Mouse (Mus musculus): ENCODE data around the gene Spata2l. TPM values are rescaled to one million over a fixed set of nuclear protein-coding genes. Genes with fewer than 3 reads are reported as not detected.
"Not testable (repeated sequence)": the region's sequence is repeated elsewhere in the genome, so short reads cannot be mapped to it uniquely, and the experiment has no call there.

Gene Spata2l
- total RNA-seq, 2 experiments from 2014 or later, result 1.5 to 2.3 TPM

DNA sequence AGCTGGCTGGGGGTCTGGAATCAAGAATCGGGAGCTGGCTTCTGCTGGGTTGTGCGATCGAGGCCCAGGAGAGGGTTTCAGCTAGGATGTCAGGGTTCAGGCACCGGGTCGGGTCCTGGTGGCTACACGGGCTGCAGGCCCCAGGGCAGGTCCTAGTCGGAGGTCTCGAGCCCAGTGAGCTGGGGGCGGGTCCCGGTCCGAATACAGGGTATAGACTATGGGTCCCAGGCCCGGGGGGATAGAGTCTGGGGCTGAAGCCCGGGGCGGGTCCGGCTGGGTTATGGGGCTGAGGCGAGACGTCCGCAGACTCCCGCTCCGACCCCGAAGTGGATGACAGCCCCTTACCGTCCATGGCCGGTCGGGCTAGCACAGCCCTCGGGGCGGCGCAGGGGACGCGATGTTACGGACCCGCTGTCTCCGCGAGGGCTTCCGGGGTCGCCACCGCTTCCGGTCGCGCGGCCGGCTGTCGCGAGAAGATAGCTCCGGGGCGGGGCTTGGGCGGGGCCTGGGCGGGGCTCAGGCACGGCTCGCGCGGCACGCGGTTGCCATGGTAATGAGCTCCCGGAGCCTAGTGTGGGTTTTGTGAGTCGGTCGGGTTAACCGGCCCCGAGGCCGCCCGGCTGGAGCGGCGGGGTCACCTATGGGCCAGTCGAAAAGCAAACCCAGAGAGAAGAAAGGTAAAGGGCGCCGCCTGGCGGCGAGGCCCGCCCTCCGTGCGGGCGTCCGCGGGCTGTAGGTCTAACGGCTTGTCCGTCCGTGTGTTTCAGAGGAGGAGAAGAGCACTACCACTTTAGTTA, 23.5 kb downstream of the Spata2l start, which contains the start of the genes Chmp1a and Spata33:
Gene Chmp1a (minus strand): TSS at position 443 of the 797 bp plus-strand sequence.
Gene Spata33 (plus strand): TSS at position 512 of the 797 bp plus-strand sequence.
- peak; percentile 91 for DNase-seq
- H3K27ac ChIP-seq, result peak within 1 kb of the TSS; percentile 94
- peak within 1 kb of the TSS; percentile 81 for H3K4me3 ChIP-seq
- TF ChIP-seq CTCF (IDR thresholded peaks at IDR 0.05), result peak; percentile 95
- intact Hi-C loops (cut with DNase I), result loop anchor here (5.0 kb wide), 1 partner anchor 110 kb away; the partner anchor contains the start of gene Rpl13

DNA sequence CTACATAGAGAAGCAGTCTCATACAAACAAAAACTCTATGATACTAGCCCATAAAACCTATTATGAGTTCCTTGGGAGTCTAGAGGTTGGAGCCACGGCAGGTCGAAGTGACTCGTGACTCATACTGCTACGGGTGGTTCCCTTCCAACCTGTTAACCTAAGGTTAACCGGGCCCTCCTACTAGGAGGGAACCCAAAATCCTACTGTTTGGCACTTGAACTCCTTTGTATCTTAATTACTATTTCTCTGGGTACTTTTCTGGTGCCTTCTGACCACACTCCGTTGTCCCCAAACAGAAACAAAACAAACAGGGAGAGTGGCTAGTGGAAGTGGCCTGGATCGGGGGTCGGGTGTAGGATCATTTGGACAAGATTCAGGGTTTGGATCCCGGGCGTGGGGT, 24.2 kb downstream of the Spata2l start:
- H3K27ac ChIP-seq, result peak overlapping the region; percentile 94
- DNase-seq, result no peak
- no peak for TF ChIP-seq CTCF (IDR thresholded peaks at IDR 0.05)
- H3K4me3 ChIP-seq, result peak overlapping the region; percentile 81
- intact Hi-C loops (cut with DNase I), result loop anchor here (5.0 kb wide), 1 partner anchor 110 kb away; the partner anchor contains the start of gene Rpl13

DNA sequence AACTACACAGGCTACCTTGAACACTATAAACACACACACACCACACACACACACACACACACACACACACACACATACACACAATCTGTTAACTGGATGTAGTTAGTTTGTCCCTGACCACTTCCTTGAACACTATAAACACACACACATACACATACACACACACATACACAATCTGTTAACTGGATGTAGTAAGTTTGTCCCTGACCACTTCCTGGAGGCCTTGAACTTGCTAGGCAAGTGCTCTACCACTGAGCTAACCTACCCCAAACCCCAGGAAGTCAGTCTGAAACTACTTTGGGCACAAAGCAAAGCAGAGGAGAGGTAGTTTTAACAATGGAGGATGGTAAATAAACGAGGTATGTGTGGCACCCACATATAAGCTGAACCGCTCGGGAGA, 32.5 kb downstream of the Spata2l start:
- intact Hi-C loops (cut with DNase I), result no loop called here
- Histone ChIP-seq H3K27ac (no peak overlapping the region), H3K4me3 (no peak overlapping the region)
- TF ChIP-seq CTCF (IDR thresholded peaks at IDR 0.05), result no peak
- no peak for DNase-seq

DNA sequence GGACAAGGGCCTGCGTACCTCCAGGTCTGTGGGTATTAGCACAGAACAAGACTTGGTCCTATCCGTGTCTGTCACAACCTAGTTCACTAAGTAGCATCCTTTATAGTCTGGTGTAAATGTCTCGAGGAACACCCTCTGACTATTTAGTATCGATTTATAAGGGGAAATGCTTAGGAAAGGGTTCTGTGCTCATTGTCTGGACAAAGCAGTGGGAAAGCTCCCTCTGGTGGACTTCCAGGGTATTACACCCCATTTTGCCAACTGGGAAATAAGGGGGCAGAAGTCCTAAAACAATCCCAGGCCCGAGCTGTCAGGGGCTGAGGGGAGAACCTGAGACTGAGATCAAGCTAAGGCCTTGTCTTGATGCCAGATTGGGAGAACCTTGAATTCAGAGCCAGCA, 33.7 kb downstream of the Spata2l start:
- Histone ChIP-seq H3K27ac (no peak overlapping the region), H3K4me3 (no peak overlapping the region)
- intact Hi-C loops (cut with DNase I), result no loop called here
- TF ChIP-seq CTCF (IDR thresholded peaks at IDR 0.05), result peak; percentile 94
- DNase-seq, result peak; percentile 69

DNA sequence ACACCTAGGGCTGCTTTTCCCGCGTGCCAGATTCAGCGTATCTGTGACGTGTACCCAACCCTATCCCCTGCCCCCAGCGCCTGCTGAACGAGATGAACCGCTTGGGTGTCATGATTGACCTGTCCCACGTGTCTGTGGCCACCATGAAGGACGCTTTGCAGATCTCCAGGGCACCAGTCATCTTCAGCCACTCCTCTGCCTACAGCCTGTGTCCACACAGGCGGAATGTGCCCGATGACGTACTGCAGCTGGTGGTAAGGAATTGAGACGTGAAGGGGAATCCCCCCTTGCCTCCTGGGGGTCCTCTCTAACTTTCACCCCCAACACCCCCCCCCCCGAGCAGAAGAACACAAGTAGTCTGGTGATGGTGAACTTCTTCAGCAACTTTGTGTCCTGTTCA, 36.2 kb downstream of the Spata2l start:
- intact Hi-C loops (cut with DNase I), result loop anchor here (10.0 kb wide), 1 partner anchor 365 kb away; no protein-coding TSS in a partner anchor
- H3K27ac ChIP-seq, result no peak overlapping the region
- peak; percentile 14 for DNase-seq
- H3K4me3 ChIP-seq, result no peak overlapping the region
- TF ChIP-seq CTCF (IDR thresholded peaks at IDR 0.05), result no peak

DNA sequence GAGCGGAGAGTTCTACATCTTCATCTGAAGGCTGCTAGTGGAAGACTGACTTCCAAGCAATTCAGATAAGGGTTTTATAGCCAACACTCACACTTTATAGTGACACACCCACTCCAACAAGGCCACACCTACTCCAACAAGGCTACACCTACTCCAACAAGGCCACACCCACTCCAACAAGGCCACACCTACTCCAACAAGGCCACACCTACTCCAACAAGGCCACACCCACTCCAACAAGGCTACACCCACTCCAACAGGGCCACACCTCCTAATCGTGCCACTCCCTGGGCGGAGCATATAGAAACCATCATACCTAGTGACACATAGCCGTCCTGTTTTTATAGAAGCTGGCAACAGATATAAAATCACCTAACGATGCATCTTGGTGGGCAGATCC, 39.0 kb downstream of the Spata2l start:
- H3K4me3 ChIP-seq, DNase-seq: not testable (repeated sequence)
- intact Hi-C loops (cut with DNase I), result loop anchor here (10.0 kb wide), 1 partner anchor 362 kb away; no protein-coding TSS in a partner anchor

DNA sequence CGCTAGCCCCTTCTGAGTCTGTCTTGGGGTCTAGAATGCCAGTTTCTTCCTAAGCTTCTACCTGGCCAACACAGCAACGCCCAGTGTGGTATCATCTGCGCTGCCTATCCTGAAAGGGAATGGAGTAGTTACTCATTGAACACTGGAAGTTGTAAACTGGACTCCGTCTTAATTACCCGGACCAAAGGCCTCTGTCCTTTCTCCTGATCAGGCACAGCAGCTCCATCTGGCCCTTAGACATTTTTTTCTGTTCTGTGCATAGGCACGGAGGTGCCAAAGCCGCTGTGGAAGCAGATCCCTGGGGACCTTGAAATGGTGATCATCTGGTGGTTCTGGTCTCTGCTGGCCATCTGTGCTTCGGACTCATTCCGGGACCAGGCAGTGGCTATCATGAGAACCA, 42.3 kb downstream of the Spata2l start:
- Histone ChIP-seq H3K4me3 (no peak overlapping the region), H3K27ac (no peak overlapping the region)
- DNase-seq, result peak; percentile 5
- intact Hi-C loops (cut with DNase I), result loop anchor here (10.0 kb wide), 1 partner anchor 359 kb away; no protein-coding TSS in a partner anchor
- TF ChIP-seq CTCF (IDR thresholded peaks at IDR 0.05), result no peak

More for the DNA sequence above, 39.0 kb downstream of the Spata2l start:
- not testable (repeated sequence) for H3K27ac ChIP-seq

DNA sequence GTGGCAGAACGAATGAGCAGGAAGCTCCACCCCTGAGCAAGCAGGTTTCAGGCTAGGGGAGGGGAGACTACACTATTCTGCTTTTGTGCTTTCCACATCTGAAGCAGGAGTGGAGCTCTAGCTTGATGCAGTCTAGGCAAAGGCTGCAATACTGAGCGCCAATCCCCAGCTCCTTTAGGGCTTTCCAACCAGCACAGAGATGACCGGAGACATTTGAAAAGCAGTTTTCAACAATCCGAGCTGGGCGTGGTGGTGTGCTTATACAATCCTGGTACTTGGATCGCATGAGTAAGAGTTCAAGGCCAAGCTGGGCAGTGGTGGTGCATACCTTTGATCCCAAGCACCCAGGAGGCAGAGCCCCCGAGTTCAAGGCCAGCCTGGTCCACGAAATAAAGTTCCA, 44.1 kb downstream of the Spata2l start:
- Histone ChIP-seq H3K4me3 (no peak overlapping the region), H3K27ac (no peak overlapping the region)
- no peak for TF ChIP-seq CTCF (IDR thresholded peaks at IDR 0.05)
- intact Hi-C loops (cut with DNase I), result loop anchor here (2.0 to 10.0 kb wide), 3 partner anchors 47 to 357 kb away; no protein-coding TSS in a partner anchor
- DNase-seq, result peak; percentile 7

DNA sequence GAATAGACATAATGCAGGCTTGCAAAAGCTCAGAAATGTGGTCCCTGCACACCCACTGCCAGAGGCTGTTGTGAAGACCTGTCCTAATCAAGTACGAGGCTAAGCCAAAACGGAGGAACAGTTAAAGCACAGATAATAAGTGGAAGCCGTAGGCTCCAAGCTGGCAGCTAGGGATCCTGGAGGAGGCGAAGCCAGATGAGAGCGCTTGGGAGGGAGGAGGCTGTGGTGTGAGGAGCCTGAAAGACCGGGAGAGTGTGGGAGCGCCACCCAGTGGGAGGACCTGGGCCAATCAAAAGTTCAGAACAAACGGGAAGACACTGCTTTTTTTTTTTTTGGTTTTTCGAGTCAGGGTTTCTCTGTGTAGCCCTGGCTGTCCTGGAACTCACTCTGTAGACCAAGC, 45.4 kb downstream of the Spata2l start:
- Histone ChIP-seq H3K4me3 (peak overlapping the region; percentile 45), H3K27ac (peak overlapping the region; percentile 28; the same call in 1 of the 2 replicates)
- peak; percentile 68 for TF ChIP-seq CTCF (IDR thresholded peaks at IDR 0.05)
- DNase-seq, result peak; percentile 85
- intact Hi-C loops (cut with DNase I), result loop anchor here (2.0 to 10.0 kb wide), 3 partner anchors 46 to 356 kb away; no protein-coding TSS in a partner anchor

DNA sequence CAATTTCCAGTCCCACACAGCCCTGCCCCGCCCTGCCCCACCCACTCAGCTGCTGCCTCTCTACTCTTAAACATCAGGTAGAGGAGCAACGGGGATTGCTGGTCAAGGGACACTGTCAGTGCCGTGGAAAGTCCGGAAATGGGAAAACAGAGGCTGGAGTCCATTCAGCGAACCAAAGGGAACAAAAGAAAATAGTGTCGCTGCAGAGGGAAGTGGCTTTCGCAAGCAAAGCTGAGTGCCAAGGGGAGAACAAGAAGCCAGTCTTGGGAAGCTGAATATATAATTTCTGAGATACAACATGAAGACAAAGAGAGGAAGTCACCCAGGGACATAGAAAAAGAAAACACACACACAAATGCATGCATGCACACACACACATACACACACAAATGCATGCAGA, 47.2 kb downstream of the Spata2l start:
- intact Hi-C loops (cut with DNase I), result no loop called here
- TF ChIP-seq CTCF (IDR thresholded peaks at IDR 0.05), result no peak
- peak overlapping the region; percentile 64 for H3K4me3 ChIP-seq
- peak overlapping the region; percentile 63 for H3K27ac ChIP-seq
- DNase-seq, result peak; percentile 21

DNA sequence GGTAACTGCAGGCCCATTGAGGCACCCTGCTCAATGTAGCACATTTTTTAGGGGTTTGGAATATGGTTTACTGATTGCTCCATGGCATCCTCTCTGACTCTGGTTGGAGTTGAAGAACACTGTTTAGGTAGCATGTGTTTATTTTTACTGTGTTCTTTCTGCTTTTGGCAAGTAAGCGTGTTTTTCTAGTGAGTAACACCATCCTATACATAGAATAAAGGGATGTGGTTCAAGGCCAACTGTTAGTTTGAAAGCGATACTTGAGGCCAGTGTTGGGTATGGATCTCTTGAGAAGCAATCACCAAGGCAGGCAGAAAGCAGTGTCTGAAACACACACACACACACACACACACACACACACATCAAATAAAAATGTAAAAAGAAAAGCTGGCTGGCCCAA, 48.0 kb downstream of the Spata2l start:
- peak overlapping the region; percentile 84 for H3K27ac ChIP-seq
- intact Hi-C loops (cut with DNase I), result no loop called here
- DNase-seq, result no peak
- H3K4me3 ChIP-seq, result peak overlapping the region; percentile 64
- TF ChIP-seq CTCF (IDR thresholded peaks at IDR 0.05), result no peak

DNA sequence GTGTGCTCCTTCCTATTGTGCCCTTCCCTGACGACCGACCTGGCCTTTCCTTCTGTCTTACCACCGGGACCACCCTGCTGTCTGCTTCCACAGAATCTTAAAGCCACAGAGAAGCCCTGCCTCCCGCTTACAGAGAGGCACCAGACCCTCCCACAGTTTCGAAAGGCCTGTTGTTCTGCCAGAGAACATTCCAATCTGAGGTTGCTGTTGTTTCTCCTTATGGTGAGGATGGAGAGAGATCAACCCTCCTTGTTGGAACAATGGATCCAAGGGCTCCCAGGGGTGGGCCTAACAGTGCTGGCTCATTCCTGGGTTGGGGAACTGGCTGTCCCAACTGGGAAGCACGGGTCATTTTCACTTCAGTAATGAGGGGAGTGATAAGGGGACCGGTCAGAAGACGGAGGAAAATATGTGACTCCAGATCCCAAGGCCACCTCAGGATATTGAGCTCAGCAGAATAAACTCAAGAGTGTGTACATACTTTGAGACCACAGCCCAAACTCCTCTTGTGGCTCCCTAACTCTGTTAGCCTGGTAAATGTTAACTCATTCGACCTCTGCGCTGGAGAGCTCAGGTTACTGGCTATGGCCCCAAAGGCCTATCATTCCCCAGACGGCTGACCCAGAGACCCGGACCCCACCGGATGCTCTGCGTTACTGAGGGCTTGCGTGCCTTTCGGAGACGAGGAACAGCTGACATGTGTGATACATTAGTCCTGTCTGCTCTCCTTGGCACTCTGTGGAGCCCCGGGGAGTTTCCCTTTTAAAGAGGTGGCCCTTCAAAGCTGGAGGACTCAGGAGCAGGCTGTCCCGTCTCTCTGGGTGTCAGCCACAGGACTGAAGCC, 50.2 kb downstream of the Spata2l start, which contains the start of gene Dpep1:
Gene Dpep1 (plus strand): TSS at position 677 of the 844 bp plus-strand sequence.
- H3K27ac ChIP-seq, result peak within 1 kb of the TSS; percentile 84
- DNase-seq, result peak; percentile 76
- no peak for TF ChIP-seq CTCF (IDR thresholded peaks at IDR 0.05)
- intact Hi-C loops (cut with DNase I), result loop anchor here (2.0 kb wide), 1 partner anchor 31 kb away; no protein-coding TSS in a partner anchor
- H3K4me3 ChIP-seq, result peak within 1 kb of the TSS; percentile 64
